Mouse (Mus musculus): ENCODE measurements around the gene Serpina1d.
"Not testable (repeated sequence)": the region's sequence is repeated elsewhere in the genome, so short reads cannot be mapped to it uniquely, and the experiment has no call there.

DNA sequence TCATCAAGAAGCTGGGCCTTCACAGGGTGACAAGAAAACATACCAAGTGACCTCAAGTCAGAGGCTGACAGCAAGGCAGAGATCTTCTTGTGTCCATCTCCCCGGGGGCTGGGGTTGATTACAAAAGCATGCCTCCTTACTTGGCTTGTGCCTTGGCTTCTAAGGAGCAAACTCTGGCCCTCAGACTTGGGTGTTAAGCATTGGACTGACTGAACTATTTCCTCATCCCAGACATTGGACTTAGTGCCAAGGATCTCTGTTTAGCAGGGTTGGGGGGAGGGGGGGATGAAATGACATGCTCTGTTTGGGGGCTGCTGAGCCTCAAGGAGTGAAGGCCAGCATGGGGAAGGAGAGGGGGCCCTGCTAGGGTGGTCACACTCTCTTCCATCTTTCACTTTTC lies 2.8 kb downstream of the Serpina1d start:
- not testable (repeated sequence) for TF ChIP-seq USF1 (IDR thresholded peaks at IDR 0.05; ENCODE audit: low read depth); POLR2A (IDR thresholded peaks at IDR 0.05; ENCODE audit: insufficient read length, low read depth)
